Mouse (Mus musculus) CH12.LX (cell line): Measurements from ENCODE around the gene Focad.

Experiments used
- CHD2 ChIP-seq: IDR thresholded peaks from 2 replicates; pipeline ENCODE4 v1.6.1; 2011; ENCODE audit warnings: low read length, improper control_type of control experiment
- CTCF ChIP-seq, 2 experiments: IDR thresholded peaks in 1 of 2; conservative IDR thresholded peaks in 1 of 2; 2 replicates each; pipeline ENCODE4 v1.5.1; 2011 to 2012; ENCODE audit warnings: low read depth in 2 of 2, low read length in 2 of 2, improper control_type of control experiment in 1 of 2, inconsistent platforms in 1 of 2, mild to moderate bottlenecking in 1 of 2, moderate library complexity in 1 of 2
- E2F4 ChIP-seq: IDR thresholded peaks from 2 replicates; pipeline ENCODE4 v1.6.1; 2011; ENCODE audit warnings: low read depth, low read length, improper control_type of control experiment; ENCODE audit not compliant: insufficient replicate concordance
- EP300 ChIP-seq: IDR thresholded peaks from 2 replicates; pipeline ENCODE4 v1.6.1; 2011; ENCODE audit warnings: low read length, improper control_type of control experiment
- HCFC1 ChIP-seq: IDR thresholded peaks from 2 replicates; pipeline ENCODE4 v1.6.1; 2012; ENCODE audit warnings: low read depth, mild to moderate bottlenecking, inconsistent platforms, low read length, improper control_type of control experiment
- MAZ ChIP-seq: IDR thresholded peaks from 2 replicates; pipeline ENCODE4 v1.6.1; 2012; ENCODE audit warnings: low read depth, mild to moderate bottlenecking, inconsistent platforms, low read length, improper control_type of control experiment, moderate library complexity
- MXI1 ChIP-seq: IDR thresholded peaks from 2 replicates; pipeline ENCODE4 v1.6.1; 2011; ENCODE audit warnings: mild to moderate bottlenecking, low read depth, low read length, improper control_type of control experiment
- NRF1 ChIP-seq: IDR thresholded peaks from 2 replicates; pipeline ENCODE4 v1.6.1; 2014; ENCODE audit warnings: low read depth, mild to moderate bottlenecking, inconsistent platforms, low read length, improper control_type of control experiment, moderate library complexity
- PAX5 ChIP-seq: IDR thresholded peaks from 2 replicates; pipeline ENCODE4 v1.6.1; 2012; ENCODE audit warnings: low read length, inconsistent platforms, mixed read lengths
- POLR2A ChIP-seq: IDR thresholded peaks from 2 replicates; pipeline ENCODE4 v1.6.1; 2011; ENCODE audit warnings: low read depth, mild to moderate bottlenecking, improper control_type of control experiment, low read length
- SIN3A ChIP-seq: IDR thresholded peaks from 2 replicates; pipeline ENCODE4 v1.6.1; 2012; ENCODE audit warnings: low read length, improper control_type of control experiment, inconsistent platforms
- SMC3 ChIP-seq: IDR thresholded peaks from 2 replicates; pipeline ENCODE4 v1.6.1; 2011; ENCODE audit warnings: low read depth, low read length, improper control_type of control experiment

DNA sequence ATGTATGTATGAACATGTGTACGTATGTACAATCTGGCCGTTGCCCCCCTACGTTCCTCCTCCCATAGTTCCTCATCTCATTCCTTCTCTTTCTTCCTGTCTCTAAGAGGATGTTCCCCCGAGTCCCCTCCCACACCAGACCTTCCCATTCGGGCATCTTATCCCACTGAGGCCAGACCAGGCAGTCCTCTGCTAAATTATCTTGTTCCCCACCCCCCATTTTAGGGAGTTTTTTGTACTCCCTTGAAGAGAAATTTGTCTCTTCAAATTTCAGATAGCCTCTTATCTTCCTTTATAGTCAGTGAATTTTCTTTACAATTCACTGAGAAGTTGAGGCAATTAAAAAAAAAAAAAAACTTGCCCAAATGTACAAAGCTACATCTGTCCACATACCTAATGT lies 166.9 kb downstream of the Focad start:
- TF ChIP-seq NRF1 (no peak), EP300 (no peak), CTCF (conservative IDR thresholded peaks at IDR 0.05 in 1 of 2, IDR thresholded peaks at IDR 0.05 in 1 of 2; ENCODE audit: low read depth in 2 of 2, low read length in 2 of 2) (no peak), CHD2 (no peak), POLR2A (no peak), SIN3A (no peak), SMC3 (no peak), HCFC1 (no peak), PAX5 (no peak), MAZ (no peak), MXI1 (no peak), E2F4 (no peak)
